Mouse (Mus musculus): ENCODE measurements around the gene Farsb. TPM values are rescaled to one million over a fixed set of nuclear protein-coding genes. Genes with fewer than 3 reads are reported as not detected.

Farsb gene
- total RNA-seq (2021), result 10 to 100 TPM; 61.0 to 61.9 TPM
- long read RNA-seq, experiment 1, transcript Farsb-201 (17 exons, 1,951 nt), result major isoform, 27 of 43 reads
- long read RNA-seq, experiment 1, partial matches to known transcripts, result 5 of 43 reads
- long read RNA-seq, experiment 1, other reads (novel, unspliced or antisense), result 10 of 43 reads
- long read RNA-seq, experiment 2, transcript Farsb-201 (17 exons, 1,951 nt), result major isoform, 26 of 38 reads
- long read RNA-seq, experiment 2, partial matches to known transcripts, result 3 of 38 reads
- long read RNA-seq, experiment 2, other reads (novel, unspliced or antisense), result 7 of 38 reads

- H3K27ac ChIP-seq, result peak within 1 kb of the TSS; percentile 96
- no peak for TF ChIP-seq CTCF (IDR thresholded peaks at IDR 0.05)
- DNase-seq (ENCODE audit: extremely low spot score in 1 of 2, low spot score in 2 of 2), result peak; percentile 82 to 87
- H3K4me3 ChIP-seq, result peak within 1 kb of the TSS; percentile 88
- intact Hi-C loops (cut with DNase I), result no loop called here
Observed at GRCm38 (mm10) chr1:78488752-78489492, at the start of gene Farsb. TSS of gene Farsb (minus strand) at chr1:78488897.

- TF ChIP-seq CTCF (IDR thresholded peaks at IDR 0.05), result no peak
- no peak for DNase-seq (ENCODE audit: extremely low spot score in 1 of 2, low spot score in 2 of 2)
- intact Hi-C loops (cut with DNase I), result loop anchor here (5.0 to 10.0 kb wide), 2 partner anchors 906 to 1104 kb away; partner anchors contain the start of gene Scg2
- Histone ChIP-seq H3K27ac (peak overlapping the region; percentile 83), H3K4me3 (no peak overlapping the region)
Observed at GRCm38 (mm10) chr1:78538396-78538795, 49.7 kb upstream of the Farsb start.

GRCm38 (mm10) chr1:78537494-78538010 is 48.9 kb upstream of the Farsb start:
- H3K4me3 ChIP-seq, result peak overlapping the region; percentile 46
- peak overlapping the region; percentile 83 for H3K27ac ChIP-seq
- TF ChIP-seq CTCF (IDR thresholded peaks at IDR 0.05), result no peak
- intact Hi-C loops (cut with DNase I), result loop anchor here (1.0 to 10.0 kb wide), 5 partner anchors 57 to 1105 kb away; partner anchors contain the start of genes Scg2 and Utp14b
- DNase-seq (ENCODE audit: extremely low spot score in 1 of 2, low spot score in 2 of 2), result peak; percentile 79 to 82

- intact Hi-C loops (cut with DNase I), result loop anchor here (1.0 to 10.0 kb wide), 5 partner anchors 58 to 1106 kb away; partner anchors contain the start of genes Scg2 and Utp14b
- Histone ChIP-seq H3K27ac (peak overlapping the region; percentile 83), H3K4me3 (peak overlapping the region; percentile 46)
- peak; percentile 84 to 88 for DNase-seq (ENCODE audit: extremely low spot score in 1 of 2, low spot score in 2 of 2)
- peak; percentile 76 for TF ChIP-seq CTCF (IDR thresholded peaks at IDR 0.05)
Observed at GRCm38 (mm10) chr1:78536310-78537164, 47.8 kb upstream of the Farsb start.

DNA sequence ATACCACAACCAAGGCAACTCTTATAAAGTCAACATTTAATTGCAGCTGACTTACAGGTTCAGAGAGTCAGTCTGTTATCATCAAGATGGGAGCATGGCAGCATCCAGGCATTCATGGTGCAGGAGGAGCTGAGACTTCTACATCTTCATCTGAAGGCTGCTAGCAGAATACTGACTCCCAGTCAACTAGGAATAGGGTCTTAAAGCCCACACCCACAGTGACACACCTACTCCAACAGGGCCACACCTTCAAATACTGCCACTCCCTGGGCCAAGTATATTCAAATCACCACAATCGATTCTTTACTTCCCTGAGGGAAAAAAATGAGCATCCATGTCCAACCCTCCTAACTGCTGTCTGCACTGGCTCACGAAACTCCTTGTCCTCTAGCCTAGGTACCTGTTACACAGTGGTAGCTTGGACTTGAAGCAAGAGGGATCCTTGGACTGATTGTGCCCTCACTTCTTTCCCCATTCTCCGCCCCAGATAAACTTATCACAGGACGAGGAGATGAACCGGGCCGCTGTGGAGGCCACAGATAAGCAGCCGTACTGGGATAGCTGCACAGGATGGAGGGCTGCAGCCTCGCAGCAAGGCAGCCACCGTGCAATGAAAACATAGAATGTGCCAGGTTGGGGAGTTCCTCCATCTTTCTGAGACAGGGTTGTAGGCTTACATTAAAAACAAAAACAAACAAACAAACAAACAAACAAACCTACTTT is 45.9 kb upstream of the Farsb start:
- Histone ChIP-seq H3K4me3 (no peak overlapping the region), H3K27ac (no peak overlapping the region)
- TF ChIP-seq CTCF (IDR thresholded peaks at IDR 0.05), result no peak
- intact Hi-C loops (cut with DNase I), result loop anchor here (5.0 to 10.0 kb wide), 2 partner anchors 910 to 1108 kb away; partner anchors contain the start of gene Scg2
- DNase-seq (ENCODE audit: extremely low spot score in 1 of 2, low spot score in 2 of 2), result no peak

DNA sequence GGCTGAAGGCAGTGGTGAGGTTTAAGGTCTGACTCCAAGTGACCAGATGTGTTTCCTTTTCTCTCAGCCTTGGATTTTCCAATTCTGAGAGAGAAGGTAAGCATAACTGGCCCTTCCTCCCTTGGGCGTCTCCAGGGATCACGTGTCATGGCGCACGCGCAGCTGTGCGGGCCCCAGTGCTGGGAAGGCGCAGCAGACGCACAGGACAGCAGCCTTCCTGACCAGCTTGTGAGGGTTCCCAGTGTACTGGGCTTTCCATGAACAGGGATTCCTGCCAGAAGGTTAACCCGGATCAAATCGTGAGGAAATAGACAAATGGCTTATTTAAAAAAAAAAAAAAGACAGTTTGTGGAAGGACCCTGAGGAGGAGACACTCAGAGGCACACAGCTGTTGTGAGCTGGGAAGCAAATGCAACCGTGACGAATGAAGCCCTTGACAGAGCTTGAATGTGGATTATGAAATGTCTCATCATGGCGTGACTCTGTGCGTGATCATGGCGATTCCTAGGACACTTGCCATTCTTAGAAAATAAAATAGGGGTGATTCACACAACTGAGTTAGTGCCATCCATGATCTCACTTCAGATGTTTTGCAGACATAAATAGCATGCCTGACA is 43.6 kb upstream of the Farsb start:
- no peak overlapping the region for H3K4me3 ChIP-seq
- DNase-seq (ENCODE audit: extremely low spot score in 1 of 2, low spot score in 2 of 2), result no peak
- intact Hi-C loops (cut with DNase I), result loop anchor here (10.0 kb wide), 1 partner anchor 913 kb away; the partner anchor contains the start of gene Scg2
- TF ChIP-seq CTCF (IDR thresholded peaks at IDR 0.05), result no peak
- H3K27ac ChIP-seq, result no peak overlapping the region; the same call in 1 of the 2 replicates

DNA sequence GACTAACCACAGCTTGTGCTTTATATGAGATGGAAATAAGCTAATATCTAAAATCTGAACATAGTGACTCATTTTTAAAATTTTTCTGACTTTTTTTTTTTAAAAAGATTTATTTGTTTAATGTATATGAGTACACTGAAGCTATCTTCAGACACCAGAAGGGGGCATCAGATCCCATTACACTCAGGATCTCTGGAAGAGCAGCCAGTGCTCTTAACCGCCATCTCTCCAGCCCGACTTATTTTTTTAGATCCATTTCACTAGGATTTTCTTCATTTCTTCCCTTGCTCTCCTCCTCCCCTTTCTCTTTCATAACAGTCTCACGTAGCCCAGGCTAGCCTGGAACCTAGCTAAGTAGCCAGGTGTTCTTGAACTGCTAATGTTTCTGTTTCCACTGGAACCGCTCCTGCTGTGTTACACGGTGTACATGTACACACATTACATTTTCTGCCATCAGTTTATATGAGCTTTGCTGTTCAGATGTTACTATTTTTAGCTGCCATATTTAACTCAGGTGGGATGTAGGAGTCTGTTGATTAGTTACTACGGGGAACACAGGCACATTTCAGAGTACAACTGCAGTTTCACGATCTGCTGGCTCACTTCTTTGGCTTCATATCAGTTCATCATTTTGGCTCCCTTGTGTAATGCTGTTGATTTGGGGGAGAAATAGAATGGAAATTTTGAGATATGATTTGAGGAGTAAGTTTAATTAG is 42.0 kb upstream of the Farsb start:
- no peak for DNase-seq (ENCODE audit: extremely low spot score in 1 of 2, low spot score in 2 of 2)
- intact Hi-C loops (cut with DNase I), result loop anchor here (10.0 kb wide), 1 partner anchor 914 kb away; the partner anchor contains the start of gene Scg2
- Histone ChIP-seq H3K27ac (no peak overlapping the region), H3K4me3 (no peak overlapping the region)
- peak; percentile 48 for TF ChIP-seq CTCF (IDR thresholded peaks at IDR 0.05)

- no peak for DNase-seq (ENCODE audit: extremely low spot score in 1 of 2, low spot score in 2 of 2)
- Histone ChIP-seq H3K4me3 (no peak overlapping the region), H3K27ac (no peak overlapping the region)
- intact Hi-C loops (cut with DNase I), result loop anchor here (5.0 kb wide), 1 partner anchor 1153 kb away; no protein-coding TSS in a partner anchor
- no peak for TF ChIP-seq CTCF (IDR thresholded peaks at IDR 0.05)
Observed at GRCm38 (mm10) chr1:78529011-78529410, 40.3 kb upstream of the Farsb start.

DNA sequence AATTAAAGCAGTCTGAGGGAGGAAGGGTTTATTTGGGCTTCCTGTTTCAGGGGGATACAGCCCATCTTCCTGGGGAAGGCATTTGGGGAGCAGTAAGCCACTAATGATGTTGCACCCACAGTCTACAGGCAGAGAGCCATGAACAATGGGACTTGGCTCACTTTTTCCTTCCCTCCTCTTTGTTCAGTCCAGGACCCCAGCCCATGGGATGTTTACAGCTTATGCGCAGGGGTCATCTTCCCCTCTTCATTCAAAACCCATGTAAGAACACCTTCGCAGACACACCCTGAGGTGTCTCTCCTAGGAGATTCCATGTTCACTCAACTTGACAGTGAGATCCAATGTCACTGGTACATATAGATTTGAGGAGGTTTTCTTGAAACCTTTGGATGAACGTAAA is 39.7 kb upstream of the Farsb start:
- no peak overlapping the region for H3K4me3 ChIP-seq
- no peak for DNase-seq (ENCODE audit: extremely low spot score in 1 of 2, low spot score in 2 of 2)
- no peak for TF ChIP-seq CTCF (IDR thresholded peaks at IDR 0.05)
- no peak overlapping the region for H3K27ac ChIP-seq
- intact Hi-C loops (cut with DNase I), result loop anchor here (5.0 kb wide), 1 partner anchor 1154 kb away; no protein-coding TSS in a partner anchor
